Mouse (Mus musculus) forebrain, embryonic 11.5 days (tissue): Measurements from ENCODE around the gene Ube2h. TPM values are rescaled to one million over a fixed set of nuclear protein-coding genes. Genes with fewer than 3 reads are reported as not detected.

Experiments used
- ATAC-seq: fragments of 200-750 bp; cut with Nextera tagmentation; replicated peaks from 2 replicates; pipeline ENCODE4 v1.8.0; 2017; ENCODE audit warnings: moderate TSS enrichment; ENCODE audit not compliant: low FRiP score
- DNase-seq: peaks from one replicate; pipeline ENCODE4 v3.0.0-alpha.2; 2017; ENCODE audit warnings: low spot score
- H3K27ac ChIP-seq: fragments of 300-500 bp; sonication (generic); 2 replicates; pipeline ENCODE4 v1.5.1; 2014; ENCODE audit warnings: low read depth, low read length
- H3K27me3 ChIP-seq: fragments of 300-500 bp; sonication (generic); 2 replicates; pipeline ENCODE4 v1.6.1; 2014; ENCODE audit warnings: mild to moderate bottlenecking, low read length, mixed read lengths; ENCODE audit not compliant: control insufficient read depth, insufficient read depth
- H3K36me3 ChIP-seq: fragments of 300-500 bp; sonication (generic); 2 replicates; pipeline ENCODE4 v1.6.1; 2014; ENCODE audit warnings: mild to moderate bottlenecking, low read length, moderate library complexity, mixed read lengths; ENCODE audit not compliant: control insufficient read depth, insufficient read depth
- H3K4me1 ChIP-seq: fragments of 300-500 bp; sonication (generic); replicated peaks from 2 replicates; pipeline ENCODE4 v1.6.1; 2014; ENCODE audit warnings: low read length, mixed read lengths; ENCODE audit not compliant: control insufficient read depth, insufficient read depth
- H3K4me2 ChIP-seq: fragments of 300-500 bp; sonication (generic); 2 replicates; pipeline ENCODE4 v1.6.1; 2014; ENCODE audit warnings: low read depth, mild to moderate bottlenecking, low read length, moderate library complexity, mixed read lengths; ENCODE audit not compliant: severe bottlenecking
- H3K4me3 ChIP-seq: fragments of 300-500 bp; sonication (generic); 2 replicates; pipeline ENCODE4 v1.5.1; 2014; ENCODE audit warnings: low read depth, low read length
- H3K9ac ChIP-seq: fragments of 300-500 bp; sonication (generic); 2 replicates; pipeline ENCODE4 v1.6.1; 2014; ENCODE audit warnings: low read length
- H3K9me3 ChIP-seq: fragments of 300-500 bp; sonication (generic); 2 replicates; pipeline ENCODE4 v1.6.1; 2016; ENCODE audit warnings: low read length, mixed read lengths; ENCODE audit not compliant: control insufficient read depth
- WGBS: fragments of 180-500 bp; shearing (Covaris S2); extraction: QIAGEN DNeasy Blood & Tissue Kit; methylation state at CpG from one replicate; pipeline ENCODE4 v1.1.7; 2014; 5-methylcytosine and 5-hydroxymethylcytosine counted together
- polyA plus RNA-seq: library from polyadenylated mRNA; unstranded; fragments of >200 nt; fragmentation: Nextera tagmentation; extraction: Ambion mirVana; gene quantifications from 2 replicates; pipeline ENCODE4 v1.2.1, GENCODE M21; 2014

Ube2h gene
- polyA plus RNA-seq, 1 experiment from 2014 or later: 50.1 TPM

- no peak for DNase-seq
- no peak for ATAC-seq
- 85% methylated on average over 2 of the region's 2 CpGs for WGBS
- no peak overlapping the region for H3K4me2 ChIP-seq
- no peak overlapping the region for H3K4me3 ChIP-seq
- H3K27me3 ChIP-seq: no peaks in the 10 kb centered on the region
- no peaks in the 10 kb centered on the region for H3K4me1 ChIP-seq
- H3K9me3 ChIP-seq: no peaks in the 10 kb centered on the region
- H3K9ac ChIP-seq: no peak overlapping the region
- H3K36me3 ChIP-seq: no peaks in the 10 kb centered on the region
- no peak overlapping the region for H3K27ac ChIP-seq
These were observed 75.4 kb downstream of the Ube2h start for GRCm38 (mm10) chr6:30228921-30229320.

GRCm38 (mm10) chr6:30228353-30228752 is 76.0 kb downstream of the Ube2h start:
- 63% methylated on average over 5 of the region's 5 CpGs for WGBS
- Histone ChIP-seq H3K36me3 (no peaks in the 10 kb centered on the region), H3K4me1 (no peaks in the 10 kb centered on the region), H3K4me2 (no peak overlapping the region), H3K27ac (no peak overlapping the region), H3K4me3 (no peak overlapping the region), H3K9ac (no peak overlapping the region), H3K27me3 (no peaks in the 10 kb centered on the region), H3K9me3 (no peaks in the 10 kb centered on the region)
- DNase-seq: no peak
- no peak for ATAC-seq

- WGBS: 88% methylated on average over 7 of the region's 7 CpGs
- H3K9ac ChIP-seq: no peak overlapping the region
- no peaks in the 10 kb centered on the region for H3K4me1 ChIP-seq
- no peaks in the 10 kb centered on the region for H3K9me3 ChIP-seq
- H3K4me3 ChIP-seq: no peak overlapping the region
- no peaks in the 10 kb centered on the region for H3K27me3 ChIP-seq
- no peak overlapping the region for H3K4me2 ChIP-seq
- no peaks in the 10 kb centered on the region for H3K36me3 ChIP-seq
- no peak overlapping the region for H3K27ac ChIP-seq
- no peak for ATAC-seq
- no peak for DNase-seq
These were observed 77.2 kb downstream of the Ube2h start for GRCm38 (mm10) chr6:30226971-30227700.

GRCm38 (mm10) chr6:30224693-30225092 is 79.6 kb downstream of the Ube2h start:
- Histone ChIP-seq H3K36me3 (no peaks in the 10 kb centered on the region), H3K9ac (no peak overlapping the region), H3K4me1 (no peaks in the 10 kb centered on the region), H3K9me3 (no peaks in the 10 kb centered on the region), H3K4me2 (no peak overlapping the region), H3K27me3 (no peaks in the 10 kb centered on the region), H3K4me3 (no peak overlapping the region), H3K27ac (no peak overlapping the region)
- no peak for DNase-seq
- 97% methylated on average over 1 of the region's 1 CpGs for WGBS
- no peak for ATAC-seq

- Histone ChIP-seq H3K4me3 (no peak overlapping the region), H3K4me1 (no peaks in the 10 kb centered on the region), H3K9me3 (no peaks in the 10 kb centered on the region), H3K9ac (no peak overlapping the region), H3K36me3 (no peaks in the 10 kb centered on the region; the same call in 1 of the 2 replicates), H3K27me3 (no peaks in the 10 kb centered on the region), H3K27ac (no peak overlapping the region), H3K4me2 (no peak overlapping the region)
- DNase-seq (no peak), ATAC-seq (no peak)
- WGBS: 93% methylated on average over 1 of the region's 1 CpGs
These were observed 82.0 kb downstream of the Ube2h start for GRCm38 (mm10) chr6:30222321-30222720.

GRCm38 (mm10) chr6:30217581-30217980 is 86.8 kb downstream of the Ube2h start:
- Histone ChIP-seq H3K27me3 (no peaks in the 10 kb centered on the region), H3K4me3 (no peak overlapping the region), H3K4me2 (no peak overlapping the region), H3K36me3 (no peaks in the 10 kb centered on the region; the same call in 1 of the 2 replicates), H3K27ac (no peak overlapping the region), H3K4me1 (no peaks in the 10 kb centered on the region), H3K9me3 (no peaks in the 10 kb centered on the region), H3K9ac (no peak overlapping the region)
- DNase-seq (no peak), ATAC-seq (no peak)
- 87% methylated on average over 3 of the region's 3 CpGs for WGBS

GRCm38 (mm10) chr6:30212468-30212867 is 91.9 kb downstream of the Ube2h start:
- Histone ChIP-seq H3K27ac (no peak overlapping the region), H3K9ac (no peak overlapping the region), H3K27me3 (no peaks in the 10 kb centered on the region), H3K4me1 (no peaks in the 10 kb centered on the region), H3K4me2 (no peak overlapping the region), H3K9me3 (no peaks in the 10 kb centered on the region), H3K36me3 (no peaks in the 10 kb centered on the region), H3K4me3 (no peak overlapping the region)
- DNase-seq: no peak
- WGBS: 89% methylated on average over 8 of the region's 8 CpGs
- no peak for ATAC-seq

- no peak for ATAC-seq
- Histone ChIP-seq H3K9ac (no peak overlapping the region), H3K4me1 (no peaks in the 10 kb centered on the region), H3K27me3 (no peaks in the 10 kb centered on the region), H3K27ac (no peak overlapping the region), H3K9me3 (no peaks in the 10 kb centered on the region), H3K4me3 (no peak overlapping the region), H3K36me3 (no peaks in the 10 kb centered on the region), H3K4me2 (no peak overlapping the region)
- 83% methylated on average over 16 of the region's 16 CpGs for WGBS
- DNase-seq: peak; percentile 43
These were observed 92.5 kb downstream of the Ube2h start for GRCm38 (mm10) chr6:30211641-30212455.
